In the genomic region with DNA sequence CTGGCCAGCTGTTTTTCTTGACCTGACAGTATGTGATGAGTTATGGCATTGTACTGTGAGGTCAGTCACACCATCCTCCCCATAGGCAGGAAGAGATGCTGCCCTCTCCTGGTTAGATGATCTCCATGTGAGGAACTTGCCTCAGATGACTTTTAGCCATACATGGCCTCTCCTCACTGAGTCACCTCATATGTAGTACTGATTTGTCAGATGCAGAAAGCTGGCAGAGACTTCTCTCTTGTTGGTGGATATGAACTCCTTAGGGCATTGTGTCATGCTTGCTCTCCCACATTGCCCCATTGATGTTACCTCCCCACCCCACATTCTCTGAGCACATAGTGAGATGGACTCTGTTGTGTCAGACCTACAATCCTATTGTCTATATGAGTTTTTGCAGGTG, we compare ENCODE assay signal across 7 mouse cellular contexts. TPM values are rescaled to one million over a fixed set of nuclear protein-coding genes. Genes with fewer than 3 reads are reported as not detected.
ATAC-seq lines count a peak whose summit lies in the region.
"Had no signal": no experiment of that assay in that cellular context is flagged by ENCODE, and none has a peak within 500 bp of the region (broad histone marks: within the 10 kb centered on the region; RNA-seq: fewer than 3 reads in every experiment).

No protein-coding gene starts in this region.

- ATAC-seq in megakaryocyte, adult 5-6 weeks (ENCODE audit: poor library complexity, severe bottlenecking), result peak; percentile 70
- ATAC-seq in monocyte, adult 5-6 weeks (replicated peaks; ENCODE audit: insufficient number of reproducible peaks, low FRiP score, low TSS enrichment, poor library complexity, severe bottlenecking), result peak; percentile 66; the same call in 1 of the 2 replicates
- peak; percentile 70 for ATAC-seq in neutrophil, adult 5-6 weeks (ENCODE audit: extremely low read depth, insufficient number of reproducible peaks, low FRiP score, poor library complexity, severe bottlenecking)

RNA-seq across cellular contexts. Expression of gene Gm15448, which starts 5.1 kb away (rescaled TPM):
- total RNA-seq in megakaryocyte, adult 5-6 weeks (2015), result 18.7 and 22.7 TPM in 2 replicates
- 22.1 and 25.4 TPM in 2 replicates for total RNA-seq in megakaryocyte, adult 5-6 weeks (2017)
- 3.1 to 10.7 TPM (median 9.4 TPM) in 3 replicates for total RNA-seq in monocyte, adult 5-6 weeks (2017)
- total RNA-seq in neutrophil, adult 5-6 weeks (2017), result 36.3 and 41.7 TPM in 2 replicates
- total RNA-seq: adrenal gland, postnatal 14 days; ES-E14; MEL had no signal

RNA-seq across cellular contexts. Expression of gene Pira2, which starts 14.2 kb away (rescaled TPM):
- total RNA-seq in megakaryocyte, adult 5-6 weeks (2015), result 119 and 123 TPM in 2 replicates
- 111 and 114 TPM in 2 replicates for total RNA-seq in megakaryocyte, adult 5-6 weeks (2017)
- 4.7 to 22.8 TPM (median 10.7 TPM) in 3 replicates for total RNA-seq in monocyte, adult 5-6 weeks (2017)
- total RNA-seq in neutrophil, adult 5-6 weeks (2017), result 85.7 and 94.4 TPM in 2 replicates
- total RNA-seq: adrenal gland, postnatal 25 days; ES-E14; MEL had no signal
